ENCODE assay signal across 20 mouse cellular contexts in the genomic region with DNA sequence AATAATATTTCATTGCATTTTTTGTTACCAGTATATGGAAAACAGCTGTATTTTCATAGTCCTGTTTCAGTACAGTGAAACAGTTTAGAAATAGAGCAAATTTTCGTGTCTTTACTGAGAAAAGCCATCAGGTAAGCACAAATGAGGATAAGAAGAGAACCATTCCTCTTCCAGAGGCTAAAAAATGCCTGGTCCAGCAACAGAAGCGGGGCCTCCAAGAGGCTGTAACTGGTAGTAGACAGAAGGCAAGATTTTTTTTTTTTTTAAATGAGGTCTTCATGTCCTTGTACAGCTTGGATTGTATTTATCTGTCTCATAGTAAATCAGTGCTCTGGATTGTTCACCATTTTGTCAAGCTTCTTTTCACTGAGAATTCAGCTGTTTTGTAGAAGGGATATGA.
A peak's percentile ranks its signal among the peaks of the same experiment; 100 is the strongest.
DNase-seq lines count a peak whose midpoint lies in the region; ATAC-seq and TF ChIP-seq lines count a peak whose summit lies in the region.
"Had no signal": no experiment of that assay in that cellular context is flagged by ENCODE, and none has a peak within 500 bp of the region (broad histone marks: within the 10 kb centered on the region; RNA-seq: fewer than 3 reads in every experiment).

No protein-coding gene starts in this region.

- no peaks in the 10 kb centered on the region for H3K36me3 ChIP-seq in hindbrain, postnatal 0 days (ENCODE audit: insufficient read depth, low read length)
- no peaks in the 10 kb centered on the region for H3K36me3 ChIP-seq in hindbrain, embryonic 13.5 days
- H3K36me3 ChIP-seq in ES-E14 (ENCODE audit: control insufficient read depth, insufficient read depth, low read length, poor library complexity, severe bottlenecking), result no peaks in the 10 kb centered on the region
- no peaks in the 10 kb centered on the region for H3K36me3 ChIP-seq in forebrain, embryonic 12.5 days (replicated peaks)
- no peaks in the 10 kb centered on the region for H3K36me3 ChIP-seq in midbrain, embryonic 14.5 days (ENCODE audit: control insufficient read depth, insufficient read depth, low read length)
- H3K36me3 ChIP-seq in intestine, embryonic 15.5 days, result no peaks in the 10 kb centered on the region
- H3K36me3 ChIP-seq: embryonic facial prominence, embryonic 12.5 days; kidney, embryonic 15.5 days; limb, embryonic 13.5 days; neural tube, embryonic 12.5 days had no signal

- in situ Hi-C loops in ES-E14 (cut with MboI; ENCODE audit: low sequenced_read_pairs in 2 of 2, unreplicated experiment in 2 of 2), result no loop called here

- H3K4me1 ChIP-seq in hindbrain, postnatal 0 days (ENCODE audit: insufficient read depth, low read length), result no peaks in the 10 kb centered on the region
- 0 out of 2 replicates have a peak, but pooled peaks cover 2% of the 10 kb centered on the region for H3K4me1 ChIP-seq in hindbrain, embryonic 13.5 days (replicated peaks)
- H3K4me1 ChIP-seq in ES-E14 (ENCODE audit: control insufficient read depth in 2 of 2, insufficient read depth in 2 of 2, low read length in 2 of 2, poor library complexity in 1 of 2), result no peaks in the 10 kb centered on the region
- H3K4me1 ChIP-seq in forebrain, embryonic 12.5 days, result peaks cover 9% of the 10 kb centered on the region
- H3K4me1 ChIP-seq in midbrain, embryonic 14.5 days (ENCODE audit: control insufficient read depth, insufficient read depth, low read length), result no peaks in the 10 kb centered on the region
- H3K4me1 ChIP-seq in intestine, embryonic 15.5 days (replicated peaks), result no peaks in the 10 kb centered on the region
- H3K4me1 ChIP-seq: embryonic facial prominence, embryonic 12.5 days; kidney, embryonic 15.5 days; limb, embryonic 13.5 days; neural tube, embryonic 12.5 days had no signal

- WGBS in hindbrain, postnatal 0 days, result 48% methylated on average over 2 of the region's 2 CpGs
- WGBS in hindbrain, embryonic 13.5 days, result 62% methylated on average over 2 of the region's 2 CpGs
- WGBS in forebrain, embryonic 12.5 days, result 38% methylated on average over 2 of the region's 2 CpGs
- WGBS in midbrain, embryonic 14.5 days, result 54% methylated on average over 2 of the region's 2 CpGs
- 59% methylated on average over 2 of the region's 2 CpGs for WGBS in intestine, embryonic 15.5 days

- H3K27ac ChIP-seq in hindbrain, postnatal 0 days, result no peak overlapping the region
- no peak overlapping the region for H3K27ac ChIP-seq in hindbrain, embryonic 13.5 days
- H3K27ac ChIP-seq in ES-E14 (ENCODE audit: insufficient read depth, low read depth, low read length, poor library complexity, severe bottlenecking), result no peak overlapping the region
- H3K27ac ChIP-seq in forebrain, embryonic 12.5 days, result peak overlapping the region; percentile 61; the same call in 1 of the 2 replicates
- H3K27ac ChIP-seq in midbrain, embryonic 14.5 days (replicated peaks; ENCODE audit: low read depth, low read length), result no peak overlapping the region
- no peak overlapping the region for H3K27ac ChIP-seq in intestine, embryonic 15.5 days
- H3K27ac ChIP-seq: embryonic facial prominence, embryonic 12.5 days; heart, adult 2 months; kidney, embryonic 15.5 days; limb, embryonic 13.5 days; liver, embryonic 14.5 days; macrophage; neural tube, embryonic 12.5 days had no signal

- no peaks in the 10 kb centered on the region for H3K9me3 ChIP-seq in hindbrain, postnatal 0 days (ENCODE audit: low read length)
- H3K9me3 ChIP-seq in hindbrain, embryonic 13.5 days, result no peaks in the 10 kb centered on the region
- H3K9me3 ChIP-seq in ES-E14 (ENCODE audit: control insufficient read depth, insufficient read depth, low read depth, low read length), result no peaks in the 10 kb centered on the region
- H3K9me3 ChIP-seq in forebrain, embryonic 12.5 days, result no peaks in the 10 kb centered on the region
- no peaks in the 10 kb centered on the region for H3K9me3 ChIP-seq in midbrain, embryonic 14.5 days (ENCODE audit: control insufficient read depth, low read length)
- H3K9me3 ChIP-seq in intestine, embryonic 15.5 days, result no peaks in the 10 kb centered on the region
- H3K9me3 ChIP-seq: embryonic facial prominence, embryonic 12.5 days; kidney, embryonic 15.5 days; limb, embryonic 13.5 days; neural tube, embryonic 12.5 days had no signal

- no peak for ATAC-seq in hindbrain, postnatal 0 days
- ATAC-seq in hindbrain, embryonic 13.5 days (ENCODE audit: low FRiP score), result no peak
- ATAC-seq in forebrain, embryonic 12.5 days (ENCODE audit: low FRiP score), result peak; percentile 56; the same call in 1 of the 2 replicates
- ATAC-seq in midbrain, embryonic 14.5 days (ENCODE audit: low FRiP score, low TSS enrichment), result no peak
- ATAC-seq in intestine, embryonic 15.5 days, result no peak

- no peak overlapping the region for H3K4me2 ChIP-seq in hindbrain, postnatal 0 days (ENCODE audit: low read depth, low read length)
- no peak overlapping the region for H3K4me2 ChIP-seq in hindbrain, embryonic 13.5 days
- no peak overlapping the region for H3K4me2 ChIP-seq in forebrain, embryonic 12.5 days
- H3K4me2 ChIP-seq in midbrain, embryonic 14.5 days (ENCODE audit: low read length), result no peak overlapping the region
- no peak overlapping the region for H3K4me2 ChIP-seq in intestine, embryonic 15.5 days (replicated peaks)
- H3K4me2 ChIP-seq: embryonic facial prominence, embryonic 12.5 days; kidney, embryonic 15.5 days; limb, embryonic 13.5 days; neural tube, embryonic 12.5 days had no signal

- TF ChIP-seq CTCF in hindbrain, postnatal 0 days (IDR thresholded peaks at IDR 0.05; ENCODE audit: low read depth), result peak; percentile 23; the same call in 1 of the 2 replicates

- H3K4me3 ChIP-seq in hindbrain, postnatal 0 days (ENCODE audit: low read length), result no peak overlapping the region
- H3K4me3 ChIP-seq in hindbrain, embryonic 13.5 days, result no peak overlapping the region
- no peak overlapping the region for H3K4me3 ChIP-seq in ES-E14 (ENCODE audit: insufficient read depth in 1 of 2, low read depth in 1 of 2, low read length in 2 of 2, poor library complexity in 1 of 2, severe bottlenecking in 1 of 2)
- H3K4me3 ChIP-seq in forebrain, embryonic 12.5 days (replicated peaks), result no peak overlapping the region
- no peak overlapping the region for H3K4me3 ChIP-seq in midbrain, embryonic 14.5 days (replicated peaks; ENCODE audit: low read depth, low read length)
- no peak overlapping the region for H3K4me3 ChIP-seq in intestine, embryonic 15.5 days (replicated peaks)
- H3K4me3 ChIP-seq: embryonic facial prominence, embryonic 12.5 days; erythroblast, embryonic 14.5 days; heart, adult 2 months; kidney, embryonic 15.5 days; limb, embryonic 13.5 days; neural tube, embryonic 12.5 days had no signal

- no peak for DNase-seq in hindbrain, postnatal 0 days (ENCODE audit: low spot score)
- DNase-seq in ES-E14 (ENCODE audit: low read depth, low spot score), result no peak
- peak; percentile 12 for DNase-seq in midbrain, embryonic 14.5 days
- no peak for DNase-seq in thymus, postnatal 36 days
- DNase-seq: B cell, adult 2 months; cerebellum, adult 8-10 months; gastrocnemius, postnatal 10 days; heart, adult 2 months; heart, postnatal 4 days; kidney, postnatal 4 days had no signal

- no peak overlapping the region for H3K9ac ChIP-seq in hindbrain, postnatal 0 days (replicated peaks; ENCODE audit: low read length)
- no peak overlapping the region for H3K9ac ChIP-seq in hindbrain, embryonic 13.5 days
- no peak overlapping the region for H3K9ac ChIP-seq in ES-E14 (ENCODE audit: insufficient read depth, low read depth, low read length, poor library complexity, severe bottlenecking)
- H3K9ac ChIP-seq in forebrain, embryonic 12.5 days, result no peak overlapping the region
- no peak overlapping the region for H3K9ac ChIP-seq in midbrain, embryonic 14.5 days (replicated peaks; ENCODE audit: low read length)
- H3K9ac ChIP-seq in intestine, embryonic 15.5 days, result no peak overlapping the region
- H3K9ac ChIP-seq: embryonic facial prominence, embryonic 12.5 days; kidney, embryonic 15.5 days; limb, embryonic 13.5 days; liver, embryonic 14.5 days; neural tube, embryonic 12.5 days had no signal

- H3K27me3 ChIP-seq in hindbrain, postnatal 0 days (ENCODE audit: insufficient read depth, low read length), result no peaks in the 10 kb centered on the region
- peaks cover 20% of the 10 kb centered on the region for H3K27me3 ChIP-seq in hindbrain, embryonic 13.5 days
- no peaks in the 10 kb centered on the region for H3K27me3 ChIP-seq in forebrain, embryonic 12.5 days
- peaks cover 5% of the 10 kb centered on the region; the same call in 1 of the 2 replicates for H3K27me3 ChIP-seq in midbrain, embryonic 14.5 days (ENCODE audit: control insufficient read depth, insufficient read depth, low read length)
- H3K27me3 ChIP-seq in intestine, embryonic 15.5 days (replicated peaks), result no peaks in the 10 kb centered on the region
- H3K27me3 ChIP-seq: embryonic facial prominence, embryonic 12.5 days; limb, embryonic 13.5 days; neural tube, embryonic 12.5 days had no signal

TF ChIP-seq in ES-E14, 5 proteins besides CTCF, POLR2A, EP300 and RAD21:
- peak; percentile 73 for TF ChIP-seq ZNF384 (IDR thresholded peaks at IDR 0.05; ENCODE audit: low read depth, low read length)
- TF ChIP-seq ZC3H11A (IDR thresholded peaks at IDR 0.05; ENCODE audit: borderline replicate concordance, low read depth, low read length), result no peak
